Mouse (Mus musculus) cerebellum, adult 2 months (tissue): ENCODE measurements around the gene Iyd.

Experiments
- CTCF ChIP-seq: fragments of 200-500 bp; IDR thresholded peaks from 2 replicates; pipeline ENCODE4 v1.5.1; 2011; ENCODE audit warnings: low read depth, mild to moderate bottlenecking, control low read depth, low read length, moderate library complexity, borderline replicate concordance; ENCODE audit not compliant: insufficient read depth
- POLR2A ChIP-seq: fragments of 200-500 bp; IDR thresholded peaks from 2 replicates; pipeline ENCODE4 v1.6.1; 2011; ENCODE audit warnings: low read length, control low read depth, borderline replicate concordance; ENCODE audit not compliant: insufficient read depth

DNA sequence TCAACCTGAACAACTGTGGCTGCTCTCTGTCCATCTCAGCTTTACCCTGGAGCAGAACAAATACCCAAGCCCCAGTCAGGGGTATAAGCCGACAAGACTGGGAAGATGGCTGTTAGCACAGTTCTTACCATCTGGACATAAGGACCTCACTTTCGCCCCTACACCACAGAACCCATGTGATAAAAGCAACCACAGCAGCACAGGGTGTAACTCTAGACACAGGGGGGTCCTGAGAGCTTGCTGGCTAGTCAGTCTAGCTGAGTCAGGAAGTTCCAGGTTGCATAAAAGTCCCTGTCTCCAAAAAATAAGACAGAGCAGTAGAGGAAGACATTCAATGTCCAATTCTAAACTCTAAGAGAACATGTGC, 31.8 kb upstream of the Iyd start:
- TF ChIP-seq POLR2A (no peak), CTCF (no peak)
